Mouse (Mus musculus) cortical plate, adult 2 months (tissue): ENCODE data around the gene Kif1b.

ENCODE experiments used
- CTCF ChIP-seq: fragments of 200-500 bp; IDR thresholded peaks from 2 replicates; pipeline ENCODE4 v1.5.1; 2011; ENCODE audit warnings: mild to moderate bottlenecking, control low read depth, low read length; ENCODE audit not compliant: insufficient read depth; ENCODE audit errors: extremely low read depth
- POLR2A ChIP-seq: fragments of 200-500 bp; IDR thresholded peaks from 2 replicates; pipeline ENCODE4 v1.6.1; 2011; ENCODE audit warnings: mild to moderate bottlenecking, low read length, control low read depth; ENCODE audit not compliant: insufficient read depth; ENCODE audit errors: extremely low read depth

DNA sequence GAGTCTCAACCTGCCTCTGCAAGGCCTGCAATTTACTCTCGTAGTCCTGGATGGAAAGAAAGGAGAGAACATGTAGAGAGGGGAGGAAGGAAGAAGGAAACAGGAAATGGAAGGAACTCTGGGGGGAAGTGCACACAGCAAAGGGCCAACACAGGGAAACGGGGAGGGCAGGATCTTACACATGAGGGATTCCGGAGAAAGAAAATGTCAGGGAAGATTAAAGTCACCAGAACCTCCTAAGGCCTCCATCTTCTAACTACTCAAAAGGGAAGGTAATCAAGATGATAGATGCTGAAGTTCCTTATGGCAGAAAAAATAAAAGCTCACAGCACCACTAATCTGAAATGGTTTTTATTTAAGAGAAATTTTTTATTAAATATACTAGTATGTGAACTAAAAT, 81.2 kb downstream of the Kif1b start:
- TF ChIP-seq CTCF (no peak), POLR2A (no peak)
